Mouse (Mus musculus): Measurements from ENCODE around the gene Atp5s.

DNA sequence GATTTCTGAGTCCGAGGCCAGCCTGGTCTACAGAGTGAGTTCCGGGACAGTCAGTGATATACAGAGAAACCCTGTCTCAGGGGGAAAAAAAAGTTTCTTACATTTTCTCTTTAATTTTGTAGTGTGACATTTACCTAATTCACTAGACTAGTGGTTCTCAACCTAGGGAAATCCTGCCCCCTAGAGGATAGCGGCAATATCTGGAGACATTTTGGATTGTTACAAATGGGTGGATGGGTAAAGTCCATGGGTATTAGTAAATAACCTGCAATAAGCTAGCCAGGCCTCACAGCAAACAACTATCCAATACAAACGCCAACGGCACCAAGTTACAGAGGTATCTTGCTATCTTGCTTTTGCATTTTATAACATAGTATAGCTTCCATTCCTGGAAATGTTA lies 28.0 kb upstream of the Atp5s start:
- TF ChIP-seq POLR2A (IDR thresholded peaks at IDR 0.05; ENCODE audit: insufficient read length, low read depth) (no peak), MYOD1 (IDR thresholded peaks at IDR 0.05; ENCODE audit: control insufficient read depth in 1 of 3, insufficient read length in 2 of 3, low read depth in 2 of 3) (no peak)
